Mouse (Mus musculus): ENCODE measurements at regions not wholly inside any gene's neighbourhood (a gene's known extent, or its start where the extent isn't known, plus 50 kb on each side); places are given as distances from the start of the nearest gene placed in this dataset.

DNA sequence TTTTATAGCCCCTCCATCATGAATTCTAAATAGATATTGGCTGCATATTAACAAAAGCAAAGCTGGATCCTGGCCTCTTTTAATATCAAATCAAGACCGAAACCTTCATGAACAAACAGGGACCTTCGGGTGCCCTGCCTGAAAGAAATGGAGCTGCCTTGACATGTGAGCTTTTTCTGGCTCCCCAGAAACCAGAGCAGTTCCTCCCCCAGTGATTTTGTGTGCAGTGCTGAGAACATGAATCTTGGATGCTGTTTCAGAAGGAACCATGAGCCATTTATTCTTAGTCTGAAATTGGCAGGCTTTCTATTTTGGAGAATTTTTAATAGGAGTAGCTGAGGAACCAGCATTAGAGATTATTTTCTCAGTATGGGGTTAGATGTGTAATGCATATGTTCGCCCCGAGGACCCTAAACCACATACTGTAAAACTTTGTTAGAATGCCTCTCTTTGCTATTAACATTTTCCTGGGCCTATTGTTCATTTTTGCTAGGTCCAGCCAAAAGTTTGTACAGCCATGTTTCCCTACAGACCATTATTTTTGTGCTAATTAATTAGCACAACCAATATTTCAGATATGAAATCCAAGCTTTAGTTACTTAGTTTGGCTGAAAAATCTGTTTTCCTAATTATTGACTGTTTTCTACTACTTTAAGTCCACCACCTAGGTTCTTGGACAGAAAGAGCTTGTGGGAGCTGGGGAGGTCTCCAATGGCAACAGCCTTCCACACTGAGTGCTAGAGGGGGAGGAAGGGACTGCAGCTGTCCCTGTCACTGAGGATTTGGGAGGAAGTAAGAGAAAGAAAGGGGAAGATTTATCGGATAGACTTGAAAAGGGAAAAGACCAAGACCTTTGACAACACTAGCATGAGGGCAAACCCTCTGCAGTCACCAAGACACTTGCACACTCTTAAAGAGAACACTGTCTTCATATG is 613.0 kb downstream of the Nfib start:
- no peak for DNase-seq (ENCODE audit: low read depth, low spot score)

DNA sequence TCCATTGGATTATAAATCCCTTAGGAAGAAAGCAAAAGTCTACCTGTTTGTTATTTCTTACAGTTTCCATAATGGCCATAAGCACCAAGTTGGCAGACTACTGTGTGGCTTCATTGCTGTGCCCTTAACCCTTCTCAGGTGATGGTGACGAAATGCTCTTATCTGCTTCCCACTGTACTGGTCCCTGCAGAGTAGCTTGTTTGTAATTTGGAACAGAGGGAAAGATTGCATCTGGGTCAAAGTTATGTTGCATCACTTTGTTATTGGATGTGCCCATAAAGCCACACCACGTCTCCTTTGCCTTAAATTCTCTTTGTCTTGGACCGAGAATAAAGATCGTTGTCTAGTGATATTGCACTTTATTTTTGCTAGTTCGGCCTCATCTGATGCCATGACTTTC is 615.9 kb downstream of the Nfib start:
- no peak for DNase-seq (ENCODE audit: low read depth, low spot score)

DNA sequence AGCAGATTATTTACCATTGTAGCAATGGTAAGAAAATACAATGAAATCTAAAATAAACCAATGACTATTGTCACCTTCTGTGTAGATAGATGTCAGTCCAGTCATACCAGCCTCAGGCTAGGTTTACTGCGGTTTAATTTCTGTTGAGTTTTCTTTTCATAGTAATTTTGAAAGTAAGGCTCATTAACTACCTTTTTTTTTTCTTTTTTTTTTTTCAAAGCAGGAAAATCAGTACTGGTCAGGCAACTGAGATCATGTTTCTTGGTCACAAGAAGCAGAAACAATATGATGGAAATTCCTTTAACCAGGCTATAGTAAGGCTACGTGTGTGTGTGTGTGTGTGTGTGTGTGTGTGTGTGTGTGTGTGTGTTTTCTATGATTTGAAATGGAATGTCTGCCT is 622.0 kb downstream of the Nfib start:
- DNase-seq (ENCODE audit: low read depth, low spot score), result no peak

DNA sequence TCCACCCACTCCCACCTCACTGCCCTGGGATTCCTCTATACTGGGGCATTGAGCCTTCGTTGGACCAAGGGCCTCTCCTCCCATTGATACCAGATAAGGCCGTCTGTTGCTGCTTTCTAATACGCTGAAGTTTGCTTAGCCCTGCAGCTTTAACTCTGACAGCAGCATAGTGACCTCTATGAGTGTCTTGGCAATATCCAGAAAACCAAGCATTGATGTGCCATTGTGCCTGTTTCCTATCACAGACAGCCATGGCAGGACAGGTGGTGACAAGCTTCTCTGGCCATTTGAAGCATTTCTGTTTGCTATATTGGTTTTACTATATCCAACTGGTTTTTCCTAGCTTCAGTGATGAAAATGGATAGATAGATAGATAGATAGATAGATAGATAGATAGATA is 625.4 kb upstream of the Mpdz start:
- no peak for DNase-seq (ENCODE audit: low read depth, low spot score)

DNA sequence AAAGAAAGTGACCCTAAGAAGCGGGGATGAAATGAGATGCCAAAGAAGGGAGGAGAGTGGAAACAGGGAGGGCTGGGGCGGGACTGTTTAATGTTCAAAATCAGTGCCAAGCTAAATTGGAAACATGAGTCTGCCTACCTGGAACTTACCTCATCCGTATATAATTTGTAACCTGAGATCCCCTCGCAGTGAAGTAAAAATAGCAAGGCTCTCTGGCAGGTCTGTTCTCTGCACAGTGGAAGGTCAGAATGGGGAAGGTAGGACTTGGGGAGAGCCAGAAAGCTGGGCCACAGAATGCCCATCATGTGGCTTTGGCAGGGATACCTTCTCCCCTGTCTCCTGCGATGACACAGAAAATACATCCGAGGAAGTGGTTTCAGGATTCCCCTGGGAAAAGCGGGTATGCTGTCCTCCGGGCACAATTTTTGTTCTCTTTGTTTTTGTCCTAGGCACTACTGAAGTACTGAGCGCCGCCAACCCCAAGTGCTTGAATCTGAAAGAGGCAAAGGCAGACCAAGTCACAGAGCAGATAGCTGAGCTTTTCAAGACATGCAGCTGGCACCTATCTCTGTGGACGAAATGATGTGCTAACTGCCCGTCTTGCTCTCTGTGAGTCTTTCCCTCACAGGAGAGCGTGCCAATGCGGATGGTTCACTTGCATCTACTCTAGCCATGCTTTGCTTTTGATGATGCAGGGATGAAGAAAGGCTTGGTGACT is 623.2 kb upstream of the Mpdz start:
- no peak for DNase-seq (ENCODE audit: low read depth, low spot score)

DNA sequence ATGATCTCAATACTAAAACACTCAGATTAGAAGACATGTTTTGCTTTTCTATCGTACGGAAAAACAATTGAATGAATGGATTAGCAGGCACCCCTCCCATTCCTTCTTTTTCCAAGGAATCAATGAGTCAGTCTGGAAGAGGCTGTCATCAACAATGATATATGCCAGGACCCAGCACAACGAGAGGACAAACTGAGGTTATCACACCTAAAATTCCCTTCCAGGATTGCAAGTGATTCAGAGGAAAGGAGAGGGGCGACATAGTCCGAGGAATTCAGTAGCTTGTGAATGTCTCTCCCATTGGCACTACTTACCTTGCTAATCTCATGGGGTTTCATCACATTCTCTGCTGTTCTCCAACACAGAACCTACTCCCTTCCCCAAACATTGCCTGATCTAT is 620.1 kb upstream of the Mpdz start:
- no peak for DNase-seq (ENCODE audit: low read depth, low spot score)

DNA sequence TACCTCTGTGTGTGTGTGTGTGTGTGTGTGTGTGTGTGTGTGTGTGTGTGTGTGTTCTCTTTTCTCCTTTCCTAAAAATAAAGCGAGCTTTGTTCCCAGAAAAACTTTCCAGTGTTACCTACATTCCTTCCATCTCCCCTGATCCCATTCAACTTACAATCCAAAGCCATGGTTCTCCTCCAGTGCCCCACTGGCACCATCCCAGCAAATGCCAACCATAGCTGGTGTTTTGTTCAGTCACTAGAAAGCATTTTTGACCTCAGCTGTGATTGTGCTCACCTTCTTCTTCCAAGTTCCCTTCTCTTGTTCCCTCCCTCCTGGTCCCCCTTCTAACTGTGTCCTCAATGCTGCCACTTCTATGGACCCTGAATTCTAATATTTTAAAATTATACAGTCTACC is 614.1 kb upstream of the Mpdz start:
- DNase-seq (ENCODE audit: low read depth, low spot score), result no peak

DNA sequence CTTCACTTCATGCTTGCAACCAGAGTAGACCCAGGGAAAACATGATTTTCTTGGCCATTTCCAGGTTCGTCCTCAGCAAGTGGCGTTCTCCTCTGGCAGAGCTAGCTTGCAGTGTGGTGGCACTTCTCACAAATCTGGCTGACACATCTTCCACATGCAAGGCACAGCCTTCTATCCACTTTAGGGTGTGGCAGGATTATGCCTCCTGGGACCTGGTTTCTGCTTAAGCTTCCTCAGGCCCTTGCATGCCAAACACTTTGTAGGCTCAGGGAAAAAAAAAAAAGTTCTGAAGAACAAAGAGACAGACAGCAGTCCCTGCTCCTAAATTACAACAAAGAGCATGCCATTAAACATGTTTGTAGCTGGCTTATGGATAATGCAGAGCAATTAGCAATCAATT is 605.6 kb upstream of the Mpdz start:
- DNase-seq (ENCODE audit: low read depth, low spot score), result no peak

DNA sequence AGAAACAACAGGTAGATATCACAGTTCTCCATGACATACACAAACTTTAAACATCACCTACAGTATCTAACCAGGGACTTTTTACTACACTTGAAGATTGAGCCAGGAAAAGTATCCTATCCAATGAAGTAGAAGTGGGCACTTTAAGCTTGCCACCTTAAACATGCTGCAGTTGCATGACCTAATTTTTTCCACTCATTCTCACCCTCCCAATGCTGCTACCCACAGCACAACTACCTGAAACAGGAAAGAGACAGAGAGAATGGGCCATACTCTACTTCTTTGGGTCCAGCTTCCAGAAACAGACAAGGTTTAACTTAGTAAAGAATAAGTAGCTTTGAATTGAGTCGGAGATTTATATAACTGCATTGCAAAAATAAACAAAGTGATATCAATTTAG is 594.9 kb upstream of the Mpdz start:
- DNase-seq (ENCODE audit: low read depth, low spot score), result no peak

DNA sequence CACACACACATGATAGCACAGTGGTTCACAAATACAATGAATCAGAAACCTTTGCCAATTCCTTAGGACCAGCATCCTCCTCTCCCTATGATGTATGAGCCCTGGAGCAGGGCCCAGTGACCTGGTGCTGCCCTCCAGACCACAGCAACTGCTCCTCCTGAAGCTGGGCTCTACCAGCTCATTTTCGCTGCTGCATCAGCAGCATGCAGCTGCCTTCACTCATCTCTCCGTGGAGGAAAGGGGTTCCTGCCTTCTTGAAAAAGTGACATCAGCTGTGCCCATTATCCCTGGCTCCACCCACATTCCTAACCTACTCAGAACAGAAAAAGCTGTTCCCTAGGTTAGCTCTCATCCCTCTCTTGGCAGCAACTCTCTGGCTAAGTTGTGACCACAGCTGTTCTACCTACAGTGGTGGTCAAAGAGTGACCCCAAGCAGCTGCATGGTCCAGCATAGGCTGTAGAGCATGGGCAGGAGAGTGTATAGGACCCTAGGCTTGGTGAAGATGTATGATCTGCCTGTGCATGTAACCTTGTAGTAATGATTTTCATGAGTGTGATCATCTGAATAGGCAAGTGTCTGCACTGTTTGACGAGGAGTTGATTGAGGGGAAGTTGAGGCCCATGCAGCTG is 592.6 kb upstream of the Mpdz start:
- DNase-seq (ENCODE audit: low read depth, low spot score), result no peak

DNA sequence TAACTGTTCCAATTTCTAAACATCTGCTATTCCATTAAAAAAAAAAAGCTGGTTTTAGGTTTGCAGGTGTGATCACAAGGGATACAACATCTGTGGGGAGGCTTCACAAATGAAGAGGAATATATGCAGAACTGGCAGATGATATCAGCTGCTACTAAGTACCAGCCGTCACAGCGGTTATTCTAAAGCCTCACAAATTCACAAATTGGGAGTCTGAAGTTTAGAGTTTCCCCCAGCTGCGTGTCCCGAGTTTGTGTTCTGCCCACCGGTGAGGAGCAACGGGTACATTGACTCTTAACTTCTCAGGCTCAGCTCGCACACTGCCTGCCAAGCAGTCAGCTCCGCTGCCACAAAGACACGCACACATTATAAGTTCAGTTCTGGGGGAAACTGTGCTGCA is 586.6 kb upstream of the Mpdz start:
- no peak for DNase-seq (ENCODE audit: low read depth, low spot score)

DNA sequence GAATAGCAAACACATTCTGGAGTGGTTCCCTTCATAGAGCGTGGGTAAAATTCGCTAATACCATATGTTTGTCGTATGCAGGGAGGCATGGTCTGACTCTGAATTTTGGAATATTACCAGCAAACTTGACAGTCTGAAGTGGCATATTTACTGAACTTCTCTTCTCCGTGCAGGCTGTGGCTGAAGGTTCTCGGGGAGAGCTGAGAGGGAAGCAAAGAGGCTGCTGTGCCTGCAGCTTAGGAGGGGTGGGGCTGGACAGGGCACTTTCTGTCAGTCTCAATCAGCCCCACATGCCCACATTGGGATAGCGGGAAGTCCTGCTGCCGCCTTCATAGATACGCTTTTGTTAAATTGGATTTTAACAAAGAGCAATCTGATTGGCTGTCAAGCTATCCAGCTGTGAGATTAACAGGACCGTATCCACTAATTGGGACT is 584.8 kb upstream of the Mpdz start:
- DNase-seq (ENCODE audit: low read depth, low spot score), result no peak

DNA sequence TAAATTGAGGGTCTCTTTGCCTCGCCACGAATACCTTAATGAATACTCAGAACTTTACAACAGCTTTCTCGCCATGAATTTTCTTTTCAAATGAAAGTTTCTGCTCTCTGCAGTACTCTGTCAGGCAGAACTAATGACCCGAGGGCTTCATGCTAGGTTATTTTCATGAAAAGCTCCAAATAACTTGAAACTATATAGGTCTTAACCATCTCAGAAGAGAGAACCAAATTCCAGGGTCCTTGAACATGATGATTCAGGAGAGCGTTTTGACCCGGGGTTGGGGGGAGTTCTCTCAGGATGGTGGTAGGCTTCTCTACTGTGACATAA is 558.8 kb upstream of the Mpdz start:
- no peak for DNase-seq (ENCODE audit: low read depth, low spot score)

DNA sequence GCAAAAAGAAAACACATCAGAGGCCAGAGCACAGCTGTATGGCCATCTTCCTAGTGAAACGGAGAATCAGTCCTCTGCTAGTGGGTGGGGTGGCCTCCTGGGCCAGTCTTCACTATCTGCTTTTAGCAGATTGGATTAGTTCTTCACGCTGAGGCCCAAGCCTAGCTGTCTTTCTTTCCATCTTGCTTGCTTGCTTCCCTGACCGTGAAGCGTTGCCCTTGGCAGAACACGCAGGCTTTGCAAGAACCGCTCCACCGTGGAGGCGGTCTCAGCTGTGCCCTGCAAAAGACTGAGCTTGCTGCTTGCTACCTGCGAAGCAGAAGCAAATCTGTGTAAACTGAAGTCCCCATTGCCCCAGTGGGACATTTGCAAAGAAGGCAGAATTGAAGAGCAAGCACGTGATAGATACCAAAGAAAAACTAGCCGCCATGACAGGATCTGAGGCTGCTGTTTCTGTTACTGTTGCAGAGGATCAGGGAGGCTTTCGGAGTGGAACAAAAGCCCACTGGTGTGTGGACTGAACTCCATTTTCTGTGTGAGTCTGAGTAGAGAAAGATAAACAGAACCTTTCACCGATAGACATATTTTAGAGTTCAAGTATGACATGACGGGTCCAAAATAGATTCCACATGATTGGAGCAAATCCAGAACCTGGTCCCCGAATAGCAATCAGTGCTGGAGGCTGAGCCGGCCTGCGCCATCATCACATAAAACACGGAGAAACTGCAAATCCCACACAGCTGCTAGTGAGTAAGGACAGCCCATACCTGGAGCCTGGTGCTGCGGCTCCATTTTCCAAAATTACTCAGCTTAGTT is 558.2 kb upstream of the Mpdz start:
- no peak for DNase-seq (ENCODE audit: low read depth, low spot score)

DNA sequence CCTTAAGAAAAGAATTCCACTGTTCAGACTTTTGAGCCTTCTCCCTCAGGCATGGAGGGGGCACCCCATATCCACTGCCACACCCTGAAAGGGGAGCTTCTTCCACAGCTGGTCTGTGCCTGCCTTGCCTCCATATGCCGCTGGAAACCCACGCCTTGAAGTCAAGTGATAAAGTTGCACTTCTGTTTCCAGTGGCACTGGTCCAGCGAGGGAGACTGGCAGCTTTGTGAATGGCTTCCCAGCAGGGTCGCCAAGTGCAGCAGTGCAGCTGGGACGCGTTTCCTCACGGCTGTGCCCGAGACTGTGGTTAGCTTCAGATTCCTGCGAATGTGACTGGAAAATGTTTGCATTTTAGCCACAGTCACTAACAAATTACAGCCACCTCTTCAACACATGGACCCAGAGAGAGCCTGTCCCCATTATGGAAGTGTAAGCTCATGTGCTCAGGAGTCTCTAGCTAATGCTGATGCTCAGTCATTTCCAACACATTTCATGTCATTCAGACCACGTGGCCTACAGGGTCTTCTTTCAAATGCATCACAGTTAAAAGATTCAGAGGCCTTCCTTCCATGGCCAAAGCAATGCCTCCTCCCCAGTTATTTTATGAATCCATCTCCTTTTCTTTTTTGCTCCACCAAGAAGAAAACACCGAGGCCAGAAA is 557.2 kb upstream of the Mpdz start:
- no peak for DNase-seq (ENCODE audit: low read depth, low spot score)

DNA sequence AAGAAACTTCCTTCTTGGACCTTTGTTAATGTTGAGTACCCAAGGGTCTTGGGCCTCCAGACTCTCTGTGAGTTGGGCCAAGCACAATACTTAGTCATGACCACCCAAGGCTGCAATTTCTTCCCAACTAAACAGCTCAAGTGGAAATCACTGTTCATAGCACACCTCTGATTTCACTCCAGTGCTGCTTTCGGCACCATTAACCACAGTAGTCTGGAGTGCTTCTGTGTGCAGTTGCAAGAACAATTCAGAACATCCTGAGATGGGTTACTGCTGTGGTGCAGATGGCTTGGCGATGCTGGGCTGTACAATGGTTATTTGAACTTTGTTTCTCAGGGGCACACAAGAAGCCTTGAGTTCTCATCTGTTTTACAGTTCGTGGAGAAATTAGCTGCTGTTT is 556.5 kb upstream of the Mpdz start:
- no peak for DNase-seq (ENCODE audit: low read depth, low spot score)

DNA sequence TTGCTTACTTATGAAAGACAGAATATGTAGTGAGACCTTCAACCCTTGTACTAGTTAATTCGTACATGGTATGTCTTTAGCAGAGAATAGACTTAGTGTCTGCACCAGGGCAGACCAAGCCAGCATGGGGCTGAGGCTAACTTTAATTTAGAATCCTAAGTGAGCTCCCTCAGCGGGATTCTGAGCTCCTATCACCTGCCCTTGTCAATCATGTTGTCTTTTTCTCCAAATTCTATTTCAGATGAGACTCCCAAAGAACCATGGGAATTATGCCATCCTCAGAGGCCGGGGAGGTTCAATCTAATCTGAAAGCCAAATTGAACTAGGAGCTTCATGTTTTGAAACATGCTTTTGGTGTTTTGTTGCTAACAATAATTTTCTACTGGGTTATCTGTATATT is 553.8 kb upstream of the Mpdz start:
- no peak for DNase-seq (ENCODE audit: low read depth, low spot score)

DNA sequence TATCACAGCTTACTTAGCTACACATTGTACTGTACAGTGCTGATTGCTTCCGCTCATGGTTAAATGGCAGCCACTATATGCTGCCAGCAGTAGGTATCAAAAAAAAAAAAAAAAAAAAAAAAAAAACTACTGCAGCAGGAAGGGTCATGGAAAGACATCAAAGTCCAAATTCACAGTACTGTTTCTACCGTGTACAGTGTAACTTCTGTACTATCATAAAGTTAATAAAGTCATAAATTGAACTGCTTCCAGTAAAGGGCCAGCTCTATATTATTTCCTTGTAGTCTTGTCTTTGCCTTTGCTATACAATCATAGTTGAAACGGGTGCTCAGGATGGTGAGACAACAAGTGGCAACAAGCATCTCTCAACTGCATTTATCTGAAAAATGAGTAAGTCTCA is 552.6 kb upstream of the Mpdz start:
- DNase-seq (ENCODE audit: low read depth, low spot score), result no peak

DNA sequence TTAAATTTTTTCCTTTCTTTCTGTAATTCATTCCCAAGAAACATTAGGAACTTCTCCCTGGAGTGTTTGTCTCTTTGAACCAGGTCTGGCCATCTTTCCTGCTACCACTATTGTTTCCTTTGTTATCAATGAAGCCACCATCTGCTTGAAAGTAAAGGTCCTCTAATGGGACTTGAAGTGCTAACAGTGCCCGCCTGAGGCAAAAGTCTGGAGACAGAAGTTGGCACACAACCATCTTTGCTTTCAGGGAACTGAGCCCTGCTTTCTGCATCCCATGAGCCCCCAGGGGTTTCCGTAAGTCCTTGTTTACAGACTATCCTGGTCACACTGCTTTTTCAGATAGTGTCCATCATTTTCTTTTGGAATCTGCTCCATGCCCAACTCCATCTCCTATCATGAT is 546.2 kb upstream of the Mpdz start:
- DNase-seq (ENCODE audit: low read depth, low spot score), result no peak

DNA sequence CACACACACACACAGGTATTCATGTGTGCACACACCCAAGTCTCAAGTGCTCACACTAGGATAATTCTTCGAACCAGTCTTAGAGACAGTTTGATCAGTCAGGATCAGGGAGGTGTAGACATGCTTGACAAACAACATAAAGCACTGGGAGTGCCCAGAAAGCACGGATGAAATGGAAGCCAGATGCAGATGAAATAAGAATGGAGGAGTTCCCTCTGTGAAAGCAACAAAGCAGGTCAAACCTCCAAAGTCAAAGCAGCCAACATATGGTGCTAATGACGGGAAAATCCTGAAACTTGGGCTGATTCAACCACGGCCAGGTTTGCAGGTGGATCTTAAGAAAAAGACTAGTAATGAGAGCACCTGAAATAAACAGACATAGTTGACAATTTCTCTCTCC is 544.0 kb upstream of the Mpdz start:
- no peak for DNase-seq (ENCODE audit: low read depth, low spot score)

DNA sequence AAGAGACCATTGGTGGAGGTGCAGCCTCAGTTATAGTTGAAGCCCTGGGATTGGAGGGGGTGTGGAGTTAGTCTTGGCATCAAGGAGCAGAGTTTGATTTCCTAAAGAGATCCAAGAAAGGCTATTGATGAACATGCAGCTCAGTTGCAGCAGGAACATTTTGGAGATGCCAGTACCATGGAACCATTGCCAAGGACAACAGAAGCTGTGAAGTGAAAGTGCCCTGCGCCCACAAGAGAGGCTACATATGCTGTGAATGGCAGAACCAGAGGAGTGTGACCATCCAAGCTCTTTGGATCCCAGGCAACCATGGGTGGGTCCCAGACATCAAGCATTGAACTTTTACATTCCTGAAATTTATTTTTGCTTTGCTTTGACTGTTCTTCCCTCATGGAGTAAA is 539.2 kb upstream of the Mpdz start:
- no peak for DNase-seq (ENCODE audit: low read depth, low spot score)

All from ZHBTc4 (cell line).